Mouse (Mus musculus) bone marrow, adult 2 months (tissue): ENCODE measurements at regions not wholly inside any gene's neighbourhood (a gene's known extent, or its start where the extent isn't known, plus 50 kb on each side); places are given as distances from the start of the nearest gene placed in this dataset.

ENCODE experiments used
- H3K27ac ChIP-seq: fragments of 200-500 bp; 2 replicates; pipeline ENCODE4 v1.5.1; 2012; ENCODE audit warnings: low read depth, mild to moderate bottlenecking, control low read depth, inconsistent platforms, low read length; ENCODE audit not compliant: control insufficient read depth, poor library complexity, insufficient read depth
- H3K4me1 ChIP-seq: fragments of 200-500 bp; 2 replicates; pipeline ENCODE4 v1.6.1; 2011; ENCODE audit warnings: low read length; ENCODE audit not compliant: control insufficient read depth, insufficient read depth
- H3K4me3 ChIP-seq: fragments of 200-500 bp; replicated peaks from 2 replicates; pipeline ENCODE3; 2011; ENCODE audit warnings: mild to moderate bottlenecking, low read depth, low read length, control low read depth; ENCODE audit not compliant: control insufficient read depth
- CTCF ChIP-seq: fragments of 200-500 bp; IDR thresholded peaks from 2 replicates; pipeline ENCODE4 v1.5.1; 2011; ENCODE audit warnings: low read length, control low read depth; ENCODE audit not compliant: control insufficient read depth, insufficient read depth
- POLR2A ChIP-seq: fragments of 200-500 bp; IDR thresholded peaks from 2 replicates; pipeline ENCODE4 v1.6.1; 2011; ENCODE audit warnings: low read depth, mild to moderate bottlenecking, control low read depth, low read length, borderline replicate concordance; ENCODE audit not compliant: control insufficient read depth
- WGBS: fragments of 180-500 bp; shearing (Covaris S2); methylation state at CpG from one replicate; pipeline ENCODE4 v1.1.7; 2018; 5-methylcytosine and 5-hydroxymethylcytosine counted together

DNA sequence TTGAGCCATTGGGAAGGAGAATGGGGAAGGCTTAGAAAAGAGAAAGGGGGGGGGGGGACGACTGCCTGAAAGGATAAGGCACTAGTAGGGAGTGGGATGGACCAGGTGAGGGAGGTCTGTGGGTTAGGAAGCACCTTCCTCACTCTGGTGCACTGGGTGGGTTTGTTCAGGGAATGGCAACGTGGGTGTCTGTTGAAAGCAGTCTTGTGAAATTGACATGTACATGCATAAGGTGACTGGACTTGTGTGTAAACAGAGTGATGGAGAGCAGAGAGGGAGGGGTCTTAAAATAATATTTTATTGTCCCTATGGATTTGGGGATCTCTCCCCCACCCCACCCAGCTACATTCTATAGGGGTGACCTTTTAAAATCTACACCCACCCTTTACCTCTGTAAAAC, 485.0 kb downstream of the Prss52 start:
- H3K27ac ChIP-seq = no peak overlapping the region
- TF ChIP-seq CTCF (no peak), POLR2A (no peak)
- H3K4me1 ChIP-seq = no peaks in the 10 kb centered on the region
- no peak overlapping the region for H3K4me3 ChIP-seq
- 2% methylated on average over 2 of the region's 2 CpGs for WGBS

GRCm38 (mm10) chr14:64589571-64590547, 485.8 kb downstream of the Prss52 start:
- 5% methylated on average over 40 of the region's 41 CpGs for WGBS
- Histone ChIP-seq H3K4me1 (no peaks in the 10 kb centered on the region), H3K4me3 (no peak overlapping the region), H3K27ac (no peak overlapping the region)
- TF ChIP-seq POLR2A (no peak), CTCF (no peak)

- no peak overlapping the region for H3K4me3 ChIP-seq
- 7% methylated on average over 15 of the region's 15 CpGs for WGBS
- H3K4me1 ChIP-seq = no peaks in the 10 kb centered on the region
- no peak overlapping the region for H3K27ac ChIP-seq
- TF ChIP-seq POLR2A (no peak), CTCF (no peak)
These were observed 486.5 kb downstream of the Prss52 start for GRCm38 (mm10) chr14:64590611-64591010.

DNA sequence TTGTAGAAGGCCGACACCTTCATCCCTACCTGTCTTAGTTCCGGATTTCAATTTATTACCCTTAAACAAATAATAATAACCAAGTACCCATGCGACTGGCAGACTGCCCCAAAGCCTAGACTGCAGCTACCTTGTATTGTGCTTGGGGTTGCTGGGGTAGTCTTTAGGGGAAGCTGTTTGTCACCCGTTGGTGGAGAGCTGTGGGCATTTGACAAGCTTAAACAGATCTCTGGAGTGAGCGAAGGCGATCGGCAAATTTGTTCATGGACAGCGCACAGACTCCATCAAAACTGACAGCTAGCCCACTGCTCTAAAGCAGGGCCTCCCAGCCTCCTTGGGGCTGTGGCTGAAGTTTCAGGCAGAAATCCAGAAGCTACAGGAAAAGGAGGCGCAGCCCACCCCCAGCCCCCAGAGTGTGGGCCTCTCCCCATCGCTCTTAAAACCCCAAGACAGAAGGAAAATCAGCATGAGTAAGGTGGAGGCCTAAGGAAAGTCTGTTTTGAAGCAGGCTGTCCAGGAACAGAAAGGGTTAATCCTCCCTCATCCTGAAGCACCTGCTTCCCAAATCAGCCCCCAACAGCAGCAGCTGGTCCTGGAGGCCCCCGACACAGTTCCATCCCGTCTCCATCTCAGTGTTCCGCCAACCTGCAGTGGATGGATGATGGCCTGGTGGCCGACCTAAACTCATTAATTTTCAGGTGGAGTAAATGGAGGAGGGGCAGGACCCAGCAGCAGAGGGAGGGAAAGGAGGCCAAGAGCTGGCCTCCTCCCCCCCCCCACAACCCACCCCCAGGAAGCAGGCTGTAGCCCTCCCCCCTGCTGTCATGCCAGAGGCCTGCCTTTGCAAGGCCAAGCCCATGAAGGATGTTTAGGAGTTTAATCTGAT, 487.2 kb downstream of the Prss52 start:
- no peak overlapping the region for H3K27ac ChIP-seq
- WGBS = 45% methylated on average over 14 of the region's 14 CpGs
- TF ChIP-seq CTCF (no peak), POLR2A (no peak)
- no peaks in the 10 kb centered on the region for H3K4me1 ChIP-seq
- H3K4me3 ChIP-seq = no peak overlapping the region

DNA sequence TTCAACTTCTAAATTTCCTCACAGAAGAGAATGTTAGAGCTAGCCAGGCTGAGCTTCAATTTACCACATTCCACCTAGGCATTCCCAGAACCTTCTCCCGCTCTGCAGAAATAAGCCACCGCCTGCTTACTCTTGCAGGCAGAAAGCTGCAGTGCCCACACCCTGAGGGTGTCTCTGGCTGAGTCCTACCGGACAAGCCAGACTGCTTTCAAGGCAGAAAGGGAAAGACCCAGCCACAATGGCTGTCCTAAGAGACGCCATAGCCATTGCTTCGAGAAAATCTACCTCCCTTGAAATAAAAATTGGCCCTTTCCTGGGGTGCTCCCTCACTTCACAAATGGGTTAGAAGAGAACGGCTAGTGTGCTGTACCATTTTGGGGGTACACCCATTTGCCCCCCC, 488.1 kb downstream of the Prss52 start:
- no peak for TF ChIP-seq CTCF
- no peak for TF ChIP-seq POLR2A
- WGBS = 79% methylated on average over 6 of the region's 6 CpGs
- no peak overlapping the region for H3K27ac ChIP-seq
- no peak overlapping the region for H3K4me3 ChIP-seq
- no peaks in the 10 kb centered on the region for H3K4me1 ChIP-seq

GRCm38 (mm10) chr14:64592706-64593320, 488.7 kb downstream of the Prss52 start:
- Histone ChIP-seq H3K4me3 (no peak overlapping the region), H3K4me1 (no peaks in the 10 kb centered on the region), H3K27ac (no peak overlapping the region)
- 78% methylated on average over 13 of the region's 13 CpGs for WGBS
- TF ChIP-seq POLR2A (no peak), CTCF (no peak)

DNA sequence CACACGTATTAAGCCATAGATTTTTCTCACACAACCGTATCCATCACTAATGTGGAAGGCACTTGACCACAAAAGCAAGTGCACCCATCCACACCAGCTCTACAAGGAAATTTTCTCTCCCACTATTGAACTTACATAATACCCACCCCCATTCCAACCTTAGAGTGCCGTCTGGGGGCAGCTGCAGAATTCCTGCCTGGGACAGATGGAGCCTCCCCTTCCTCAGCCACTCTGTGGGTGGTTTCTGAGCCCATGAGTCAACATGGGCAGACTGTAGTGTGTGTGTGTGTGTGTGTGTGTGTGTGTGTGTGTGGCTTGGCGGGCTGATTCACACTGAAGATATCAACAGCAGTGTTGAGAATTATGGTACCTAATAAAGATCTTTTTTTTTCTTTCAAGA, 489.5 kb downstream of the Prss52 start:
- no peaks in the 10 kb centered on the region for H3K4me1 ChIP-seq
- H3K27ac ChIP-seq = no peak overlapping the region
- 76% methylated on average over 4 of the region's 4 CpGs for WGBS
- H3K4me3 ChIP-seq = no peak overlapping the region
- TF ChIP-seq POLR2A (no peak), CTCF (no peak)
